Mouse (Mus musculus): ENCODE measurements at regions not wholly inside any gene's neighbourhood (a gene's known extent, or its start where the extent isn't known, plus 50 kb on each side); places are given as distances from the start of the nearest gene placed in this dataset.
"Not testable (repeated sequence)": the region's sequence is repeated elsewhere in the genome, so short reads cannot be mapped to it uniquely, and the experiment has no call there.

DNA sequence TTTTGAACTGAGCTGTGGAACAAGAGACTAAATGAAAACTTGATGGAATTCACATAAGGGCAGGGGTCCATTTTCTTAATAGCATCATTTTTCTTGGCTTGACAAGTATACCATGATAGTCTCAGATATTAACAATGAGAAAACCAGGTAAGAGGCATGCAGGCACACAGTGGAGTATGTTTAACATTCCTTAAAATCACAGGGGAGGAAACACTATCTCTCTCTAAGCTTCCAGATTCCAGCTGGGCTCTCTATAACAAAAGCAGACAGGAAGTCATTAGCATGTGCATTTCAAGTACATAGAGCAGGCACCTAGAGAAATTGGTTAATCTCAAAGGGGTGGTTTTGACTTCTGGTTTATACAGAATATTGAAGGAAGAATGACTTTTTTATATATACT, 156.9 kb downstream of the Impad1 start:
- H3K4me2 ChIP-seq (ENCODE audit: low read depth, low read length) = no peak overlapping the region
- no peak overlapping the region for H3K27ac ChIP-seq
- H3K36me3 ChIP-seq (ENCODE audit: insufficient read depth, low read length) = no peaks in the 10 kb centered on the region
- H3K27me3 ChIP-seq (ENCODE audit: insufficient read depth, low read length) = no peaks in the 10 kb centered on the region
- no peaks in the 10 kb centered on the region for H3K9me3 ChIP-seq (ENCODE audit: low read length)
- no peak overlapping the region for H3K9ac ChIP-seq (replicated peaks; ENCODE audit: low read length)
- ATAC-seq (no peak), DNase-seq (ENCODE audit: low spot score) (no peak)
- H3K4me3 ChIP-seq (ENCODE audit: low read length) = no peak overlapping the region
- TF ChIP-seq CTCF (IDR thresholded peaks at IDR 0.05; ENCODE audit: low read depth) = no peak
- no peaks in the 10 kb centered on the region for H3K4me1 ChIP-seq (ENCODE audit: insufficient read depth, low read length)

DNA sequence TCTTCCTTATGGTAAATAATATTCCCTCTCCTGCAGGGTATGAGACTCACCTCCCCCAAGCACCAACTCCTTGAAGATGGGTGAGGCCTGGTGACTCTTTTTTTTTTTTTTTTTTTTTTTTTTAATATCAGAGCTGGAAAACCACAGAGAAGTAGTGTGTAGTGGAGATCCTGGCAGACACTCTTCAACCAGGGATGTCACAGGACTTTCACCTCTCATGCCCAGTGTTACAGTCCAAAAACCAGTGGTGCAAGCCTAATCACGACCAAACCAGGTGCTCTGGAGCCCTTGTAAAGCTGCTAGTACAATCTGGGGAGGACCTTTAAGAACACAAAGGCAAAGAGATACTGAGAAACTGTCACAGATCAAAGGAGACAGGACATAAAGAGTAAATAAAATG, 157.3 kb downstream of the Impad1 start:
- no peak overlapping the region for H3K9ac ChIP-seq (replicated peaks; ENCODE audit: low read length)
- no peak overlapping the region for H3K4me3 ChIP-seq (ENCODE audit: low read length)
- WGBS = 49% methylated on average over 1 of the region's 1 CpGs
- no peak overlapping the region for H3K27ac ChIP-seq
- ATAC-seq (no peak), DNase-seq (ENCODE audit: low spot score) (no peak)
- H3K4me1 ChIP-seq (ENCODE audit: insufficient read depth, low read length) = no peaks in the 10 kb centered on the region
- TF ChIP-seq CTCF (IDR thresholded peaks at IDR 0.05; ENCODE audit: low read depth) = no peak
- H3K36me3 ChIP-seq (ENCODE audit: insufficient read depth, low read length) = no peaks in the 10 kb centered on the region
- no peaks in the 10 kb centered on the region for H3K9me3 ChIP-seq (ENCODE audit: low read length)
- H3K27me3 ChIP-seq (ENCODE audit: insufficient read depth, low read length) = no peaks in the 10 kb centered on the region
- H3K4me2 ChIP-seq (ENCODE audit: low read depth, low read length) = no peak overlapping the region

DNA sequence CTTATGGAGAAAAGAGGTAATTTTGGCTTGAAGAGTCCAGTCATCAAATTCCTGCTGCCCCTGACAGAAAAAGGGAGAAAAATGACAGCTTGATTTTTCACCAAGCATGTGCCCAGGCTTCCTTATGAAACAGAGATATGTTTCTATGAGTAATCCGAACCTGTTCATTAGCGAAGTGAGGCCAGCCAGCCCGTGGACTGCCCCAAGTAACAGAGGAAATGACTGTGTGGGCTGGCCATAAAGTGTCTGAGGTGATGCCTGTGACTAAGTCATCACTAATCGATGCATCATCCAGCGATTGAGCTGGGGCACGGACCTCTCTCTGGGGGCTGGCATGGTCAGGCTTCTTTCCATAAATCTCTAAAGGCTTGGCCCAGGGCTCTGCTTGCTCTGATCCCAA, 157.8 kb downstream of the Impad1 start:
- no peak for TF ChIP-seq CTCF (IDR thresholded peaks at IDR 0.05; ENCODE audit: low read depth)
- Histone ChIP-seq H3K27ac (no peak overlapping the region), H3K4me1 (ENCODE audit: insufficient read depth, low read length) (no peaks in the 10 kb centered on the region), H3K27me3 (ENCODE audit: insufficient read depth, low read length) (no peaks in the 10 kb centered on the region), H3K4me2 (ENCODE audit: low read depth, low read length) (no peak overlapping the region), H3K9me3 (ENCODE audit: low read length) (no peaks in the 10 kb centered on the region), H3K9ac (replicated peaks; ENCODE audit: low read length) (no peak overlapping the region), H3K36me3 (ENCODE audit: insufficient read depth, low read length) (no peaks in the 10 kb centered on the region), H3K4me3 (ENCODE audit: low read length) (no peak overlapping the region)
- no peak for DNase-seq (ENCODE audit: low spot score)
- no peak for ATAC-seq
- 77% methylated on average over 6 of the region's 6 CpGs for WGBS

DNA sequence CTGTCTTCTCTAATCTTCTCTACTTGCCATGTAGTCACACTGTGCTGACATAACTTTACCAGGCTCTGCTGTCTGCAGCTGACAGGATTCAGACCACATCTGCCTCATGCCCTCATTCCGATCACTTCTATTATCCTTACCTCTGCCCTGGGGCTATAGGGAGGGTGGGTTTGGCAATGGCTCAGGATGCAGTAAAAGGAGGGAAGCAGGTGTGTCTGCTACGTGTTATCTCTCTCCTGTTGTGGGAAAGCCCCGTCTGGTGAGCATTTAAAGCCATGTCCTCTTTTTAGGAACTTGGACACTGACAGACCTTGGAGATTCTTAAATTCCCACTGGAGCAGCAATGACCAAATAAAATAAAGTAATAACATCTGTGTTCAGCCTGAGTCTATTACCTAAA, 158.5 kb downstream of the Impad1 start:
- no peaks in the 10 kb centered on the region for H3K4me1 ChIP-seq (ENCODE audit: insufficient read depth, low read length)
- H3K9me3 ChIP-seq (ENCODE audit: low read length) = no peaks in the 10 kb centered on the region
- no peak for TF ChIP-seq CTCF (IDR thresholded peaks at IDR 0.05; ENCODE audit: low read depth)
- WGBS = 44% methylated on average over 3 of the region's 3 CpGs
- H3K4me2 ChIP-seq (ENCODE audit: low read depth, low read length) = no peak overlapping the region
- H3K9ac ChIP-seq (replicated peaks; ENCODE audit: low read length) = no peak overlapping the region
- ATAC-seq = no peak
- no peaks in the 10 kb centered on the region for H3K27me3 ChIP-seq (ENCODE audit: insufficient read depth, low read length)
- H3K36me3 ChIP-seq (ENCODE audit: insufficient read depth, low read length) = no peaks in the 10 kb centered on the region
- DNase-seq (ENCODE audit: low spot score) = no peak
- H3K4me3 ChIP-seq (ENCODE audit: low read length) = no peak overlapping the region
- no peak overlapping the region for H3K27ac ChIP-seq

DNA sequence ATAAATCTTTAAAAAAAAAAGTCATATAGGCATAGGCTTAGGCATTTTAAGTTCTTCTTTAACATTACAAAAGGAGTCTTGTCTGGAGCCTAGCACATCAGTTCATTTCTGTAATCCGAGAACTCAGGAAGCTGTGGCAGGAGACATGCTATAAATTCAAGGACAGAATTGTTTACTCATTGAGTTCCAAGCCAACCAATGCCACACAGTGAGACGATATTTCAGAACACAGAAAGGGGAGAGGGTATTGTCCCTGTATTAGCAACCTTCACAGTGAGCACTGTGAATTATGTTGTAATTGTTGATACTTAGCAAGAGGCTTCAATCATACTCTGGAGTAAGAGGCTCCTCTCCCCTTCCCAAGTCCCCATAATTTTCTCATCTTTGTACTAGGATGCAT, 162.4 kb downstream of the Impad1 start:
- H3K27me3 ChIP-seq (ENCODE audit: insufficient read depth, low read length) = no peaks in the 10 kb centered on the region
- H3K4me2 ChIP-seq (ENCODE audit: low read depth, low read length) = no peak overlapping the region
- ATAC-seq (no peak), DNase-seq (ENCODE audit: low spot score) (no peak)
- no peak overlapping the region for H3K9ac ChIP-seq (replicated peaks; ENCODE audit: low read length)
- H3K4me3 ChIP-seq (ENCODE audit: low read length) = no peak overlapping the region
- no peaks in the 10 kb centered on the region for H3K9me3 ChIP-seq (ENCODE audit: low read length)
- H3K36me3 ChIP-seq (ENCODE audit: insufficient read depth, low read length) = no peaks in the 10 kb centered on the region
- no peaks in the 10 kb centered on the region for H3K4me1 ChIP-seq (ENCODE audit: insufficient read depth, low read length)
- no peak for TF ChIP-seq CTCF (IDR thresholded peaks at IDR 0.05; ENCODE audit: low read depth)
- WGBS = 64% methylated on average over 2 of the region's 2 CpGs
- no peak overlapping the region for H3K27ac ChIP-seq

DNA sequence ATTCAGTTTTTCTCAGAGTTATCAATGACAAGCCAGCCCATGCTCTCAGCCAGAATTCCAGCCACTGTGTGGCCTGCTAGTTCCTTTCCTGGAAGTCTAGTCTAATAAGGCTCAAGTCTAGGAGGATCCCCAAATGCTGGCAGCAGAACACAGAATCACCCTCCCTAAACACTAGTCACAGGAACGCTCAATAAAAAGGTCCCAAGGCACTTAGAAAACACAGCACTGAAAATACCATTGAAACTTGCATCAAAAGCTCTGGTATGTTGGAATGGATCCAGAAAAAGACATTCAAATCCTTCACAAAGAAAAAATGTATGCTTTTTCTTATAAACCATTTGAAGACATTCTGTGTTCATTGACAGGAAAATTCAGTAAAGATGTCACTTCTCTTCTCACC, 163.9 kb downstream of the Impad1 start:
- Histone ChIP-seq H3K36me3 (ENCODE audit: insufficient read depth, low read length) (no peaks in the 10 kb centered on the region), H3K4me2 (ENCODE audit: low read depth, low read length) (no peak overlapping the region), H3K9me3 (ENCODE audit: low read length) (no peaks in the 10 kb centered on the region), H3K9ac (replicated peaks; ENCODE audit: low read length) (no peak overlapping the region), H3K4me3 (ENCODE audit: low read length) (no peak overlapping the region), H3K27me3 (ENCODE audit: insufficient read depth, low read length) (no peaks in the 10 kb centered on the region), H3K4me1 (ENCODE audit: insufficient read depth, low read length) (no peaks in the 10 kb centered on the region), H3K27ac (no peak overlapping the region)
- DNase-seq (ENCODE audit: low spot score) (no peak), ATAC-seq (no peak)
- 56% methylated on average over 1 of the region's 1 CpGs for WGBS
- no peak for TF ChIP-seq CTCF (IDR thresholded peaks at IDR 0.05; ENCODE audit: low read depth)

DNA sequence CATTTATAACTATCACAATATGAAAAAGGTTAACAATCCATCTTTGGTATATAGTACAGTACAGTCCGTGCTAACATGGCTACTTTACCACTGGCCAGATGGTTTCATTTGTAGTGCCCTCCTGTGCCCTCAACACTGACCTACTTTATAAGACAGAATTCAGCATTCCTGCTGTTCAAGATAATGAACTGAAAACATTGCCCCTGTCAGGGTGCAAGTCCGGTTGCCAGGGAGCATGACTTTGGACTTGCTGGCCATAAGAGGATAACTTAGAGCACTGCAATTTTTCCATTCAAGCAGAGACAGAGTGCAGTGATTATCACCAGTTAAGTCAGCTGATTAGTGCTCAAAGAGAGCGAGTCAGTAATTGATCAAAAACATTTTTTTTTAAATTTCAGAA, 169.3 kb downstream of the Impad1 start:
- Histone ChIP-seq H3K27ac (no peak overlapping the region), H3K4me3 (ENCODE audit: low read length) (no peak overlapping the region), H3K9me3 (ENCODE audit: low read length) (no peaks in the 10 kb centered on the region), H3K36me3 (ENCODE audit: insufficient read depth, low read length) (no peaks in the 10 kb centered on the region), H3K4me2 (ENCODE audit: low read depth, low read length) (no peak overlapping the region), H3K27me3 (ENCODE audit: insufficient read depth, low read length) (no peaks in the 10 kb centered on the region), H3K4me1 (ENCODE audit: insufficient read depth, low read length) (no peaks in the 10 kb centered on the region), H3K9ac (replicated peaks; ENCODE audit: low read length) (no peak overlapping the region)
- no peak for DNase-seq (ENCODE audit: low spot score)
- ATAC-seq = peak; percentile 45; the same call in 1 of the 2 replicates
- TF ChIP-seq CTCF (IDR thresholded peaks at IDR 0.05; ENCODE audit: low read depth) = no peak
- 47% methylated on average over 3 of the region's 3 CpGs for WGBS

DNA sequence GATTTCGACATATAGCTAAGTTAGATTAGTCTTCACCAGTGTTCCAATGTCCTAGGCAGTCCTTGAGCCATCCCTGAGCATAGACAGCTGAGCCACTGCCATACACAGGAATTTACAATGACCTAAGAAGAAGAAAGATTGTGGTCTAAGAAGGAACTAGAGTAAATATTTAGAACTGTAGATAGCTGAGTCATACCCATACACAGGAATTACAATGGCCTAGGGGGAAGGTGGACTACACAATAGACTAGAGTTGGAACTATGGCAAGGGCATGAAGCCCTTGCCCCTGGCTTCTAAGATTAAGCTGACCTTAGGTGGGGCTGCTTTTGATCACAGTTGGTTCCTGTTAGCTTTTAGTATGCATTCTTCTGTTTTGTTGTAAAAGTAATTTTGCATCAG, 173.0 kb downstream of the Impad1 start:
- not testable (repeated sequence) for ATAC-seq; H3K9ac ChIP-seq (replicated peaks; ENCODE audit: low read length); H3K4me3 ChIP-seq (ENCODE audit: low read length); H3K27me3 ChIP-seq (ENCODE audit: insufficient read depth, low read length); DNase-seq (ENCODE audit: low spot score); H3K4me2 ChIP-seq (ENCODE audit: low read depth, low read length); H3K4me1 ChIP-seq (ENCODE audit: insufficient read depth, low read length); H3K36me3 ChIP-seq (ENCODE audit: insufficient read depth, low read length); H3K27ac ChIP-seq; H3K9me3 ChIP-seq (ENCODE audit: low read length)
- 82% methylated on average over 1 of the region's 1 CpGs for WGBS

Data from hindbrain, postnatal 0 days (tissue).